Mouse (Mus musculus) MEL (cell line): Measurements from ENCODE around the gene C130032M10Rik.
"Not testable (repeated sequence)": the region's sequence is repeated elsewhere in the genome, so short reads cannot be mapped to it uniquely, and the experiment has no call there.

Experiments used
- CTCF ChIP-seq, 3 experiments: IDR thresholded peaks in 2 of 3; conservative IDR thresholded peaks in 1 of 3; 2 replicates each; pipeline ENCODE4 v1.5.1; 2011 to 2012; ENCODE audit warnings: low read length in 3 of 3, low read depth in 2 of 3, mild to moderate bottlenecking in 2 of 3, improper control_type of control experiment in 1 of 3, inconsistent platforms in 1 of 3, mixed read lengths in 1 of 3, moderate library complexity in 1 of 3; ENCODE audit not compliant: control insufficient read depth in 1 of 3, insufficient read depth in 1 of 3, poor library complexity in 1 of 3, severe bottlenecking in 1 of 3
- EP300 ChIP-seq, 2 experiments: IDR thresholded peaks; 2 replicates each; pipeline ENCODE4 v1.6.1; 2011; ENCODE audit warnings: improper control_type of control experiment in 2 of 2, low read length in 2 of 2, low read depth in 1 of 2, mild to moderate bottlenecking in 1 of 2
- KAT2A ChIP-seq: conservative IDR thresholded peaks from 2 replicates; pipeline ENCODE4 v1.6.1; 2012; ENCODE audit warnings: low read depth, low read length, improper control_type of control experiment, inconsistent platforms
- POLR2A ChIP-seq, 2 experiments: IDR thresholded peaks; 2 replicates each; pipeline ENCODE4 v1.6.1; 2011 to 2012; ENCODE audit warnings: low read length in 2 of 2, mild to moderate bottlenecking in 2 of 2, control low read depth in 1 of 2, improper control_type of control experiment in 1 of 2, low read depth in 1 of 2, moderate library complexity in 1 of 2; ENCODE audit not compliant: control insufficient read depth in 1 of 2, insufficient read depth in 1 of 2, poor library complexity in 1 of 2

DNA sequence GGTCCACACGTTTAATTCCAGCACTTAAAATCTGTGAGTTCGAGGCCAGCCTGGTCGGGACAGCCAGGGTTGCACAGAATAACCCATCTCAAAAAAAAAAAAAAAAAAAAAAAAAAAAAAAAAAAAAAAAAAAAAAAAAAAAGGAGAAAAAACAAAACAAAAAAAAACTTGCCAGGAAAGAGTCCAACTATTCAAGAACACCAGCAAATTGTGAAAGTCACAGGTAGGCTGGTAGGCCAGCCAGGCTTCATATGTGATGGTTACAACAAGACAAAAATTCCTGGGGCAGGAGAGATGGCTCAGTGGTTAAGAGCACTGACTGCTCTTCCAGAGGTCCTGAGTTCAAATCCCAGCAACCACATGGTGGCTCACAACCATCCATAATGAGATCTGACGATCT lies 5.0 kb downstream of the C130032M10Rik start:
- TF ChIP-seq POLR2A (IDR thresholded peaks at IDR 0.05; ENCODE audit: control insufficient read depth in 1 of 2, insufficient read depth in 1 of 2, low read depth in 1 of 2, low read length in 2 of 2, poor library complexity in 1 of 2); KAT2A; EP300 (IDR thresholded peaks at IDR 0.05; ENCODE audit: low read depth in 1 of 2, low read length in 2 of 2); CTCF (IDR thresholded peaks at IDR 0.05 in 2 of 3, conservative IDR thresholded peaks at IDR 0.05 in 1 of 3; ENCODE audit: control insufficient read depth in 1 of 3, insufficient read depth in 1 of 3, low read depth in 2 of 3, low read length in 3 of 3, poor library complexity in 1 of 3, severe bottlenecking in 1 of 3): not testable (repeated sequence)
